Mouse (Mus musculus): ENCODE results near the gene Zfp629.

DNA sequence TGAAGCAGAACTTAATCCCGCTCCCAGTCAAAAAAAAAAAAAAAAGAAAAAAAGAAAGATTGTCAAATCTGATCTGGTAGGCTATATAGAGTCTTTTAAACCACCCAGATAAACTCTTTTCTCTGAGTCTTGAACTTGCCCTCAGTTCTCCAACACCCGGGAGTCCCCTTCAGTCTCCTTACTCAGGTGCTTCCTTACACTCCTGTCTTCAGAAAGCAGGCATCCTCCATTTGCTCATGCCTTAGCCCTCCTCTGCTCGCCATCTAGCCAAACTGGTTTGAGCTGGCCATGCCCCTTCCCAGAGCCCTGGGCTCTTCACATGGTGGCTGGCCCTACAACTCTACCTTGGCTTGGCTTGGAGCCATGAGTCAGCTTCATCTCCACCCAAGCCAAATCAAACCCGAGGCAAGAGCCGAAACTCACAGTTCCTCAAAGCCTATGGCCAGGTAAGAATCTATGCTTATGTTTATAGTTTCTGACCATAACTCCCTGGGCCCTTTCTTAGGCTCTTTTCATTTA lies 54.2 kb downstream of the Zfp629 start, which contains the start of gene Tmem265:
- no peak for TF ChIP-seq TAL1 (conservative IDR thresholded peaks at IDR 0.05; ENCODE audit: low read depth, low read length)
- no peak for TF ChIP-seq CTCF (IDR thresholded peaks at IDR 0.05; ENCODE audit: low read depth, low read length)
